Mouse (Mus musculus): Measurements from ENCODE around the gene Mavs.
A peak's percentile ranks its signal among the peaks of the same experiment; 100 is the strongest.

Mavs gene

DNA sequence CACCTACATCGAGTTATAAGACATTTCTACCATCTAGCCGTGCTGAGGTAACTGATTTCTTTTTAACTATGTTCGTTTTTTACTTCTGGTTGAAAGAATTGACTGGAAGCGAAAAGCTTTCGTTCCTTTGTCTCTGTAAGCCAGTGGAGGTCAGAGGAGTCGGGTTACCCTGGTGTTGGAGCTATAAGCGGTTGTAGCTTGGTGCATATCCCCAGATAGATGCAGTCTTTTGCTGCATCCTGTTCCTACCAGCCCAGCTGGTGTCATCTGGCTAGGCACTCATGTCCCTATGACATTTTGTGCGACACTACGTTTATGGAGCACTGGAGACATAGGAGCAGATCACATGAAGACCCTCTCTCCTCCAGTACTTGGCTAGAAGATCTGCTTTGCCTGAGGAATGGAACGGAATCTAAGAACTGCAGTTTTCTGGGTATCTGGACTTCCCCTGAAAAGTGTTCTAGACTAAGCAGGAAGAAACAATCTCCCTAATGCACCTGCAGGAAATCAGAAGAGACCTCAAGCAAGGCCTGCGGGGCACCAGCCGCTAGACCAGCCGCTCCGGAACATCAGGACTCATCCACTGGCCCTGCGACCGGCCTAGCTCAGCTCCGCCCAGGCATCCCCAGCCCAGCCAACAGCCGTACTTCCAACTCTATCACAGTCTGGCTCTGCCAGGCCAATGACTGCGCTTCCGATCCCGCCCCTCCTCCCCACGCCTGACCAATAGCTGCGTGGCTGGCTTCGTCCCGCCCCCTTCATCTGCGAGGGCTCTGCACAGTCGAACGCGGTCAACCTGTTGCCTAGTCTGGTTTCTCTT lies at the start of gene Mavs:
TSS of gene Mavs (plus strand) at position 757 of the 820 bp plus-strand sequence.
- peak; percentile 92 to 98 for DNase-seq (ENCODE audit: low spot score in 2 of 2)

DNA sequence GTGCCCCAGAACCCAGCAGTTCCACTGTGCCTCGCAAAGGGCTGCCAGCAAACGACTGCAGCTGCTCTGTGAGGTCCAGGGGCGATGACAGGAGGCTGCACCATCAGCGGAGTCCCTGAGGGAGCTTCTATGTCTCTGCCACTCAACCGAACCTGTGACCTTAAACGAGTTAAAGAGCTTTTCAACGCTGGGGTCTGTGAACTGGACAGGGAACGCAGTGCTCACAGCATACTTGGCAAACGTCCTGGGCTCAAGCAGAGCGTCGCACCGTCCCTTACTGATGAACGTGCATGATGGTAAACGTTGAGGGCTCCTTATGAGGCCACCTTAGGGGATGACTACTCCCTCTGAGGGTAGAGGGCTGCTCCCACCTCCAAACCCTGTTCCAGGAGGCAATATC lies 47.5 kb upstream of the Mavs start:
- DNase-seq (ENCODE audit: low spot score in 2 of 2), result no peak

DNA sequence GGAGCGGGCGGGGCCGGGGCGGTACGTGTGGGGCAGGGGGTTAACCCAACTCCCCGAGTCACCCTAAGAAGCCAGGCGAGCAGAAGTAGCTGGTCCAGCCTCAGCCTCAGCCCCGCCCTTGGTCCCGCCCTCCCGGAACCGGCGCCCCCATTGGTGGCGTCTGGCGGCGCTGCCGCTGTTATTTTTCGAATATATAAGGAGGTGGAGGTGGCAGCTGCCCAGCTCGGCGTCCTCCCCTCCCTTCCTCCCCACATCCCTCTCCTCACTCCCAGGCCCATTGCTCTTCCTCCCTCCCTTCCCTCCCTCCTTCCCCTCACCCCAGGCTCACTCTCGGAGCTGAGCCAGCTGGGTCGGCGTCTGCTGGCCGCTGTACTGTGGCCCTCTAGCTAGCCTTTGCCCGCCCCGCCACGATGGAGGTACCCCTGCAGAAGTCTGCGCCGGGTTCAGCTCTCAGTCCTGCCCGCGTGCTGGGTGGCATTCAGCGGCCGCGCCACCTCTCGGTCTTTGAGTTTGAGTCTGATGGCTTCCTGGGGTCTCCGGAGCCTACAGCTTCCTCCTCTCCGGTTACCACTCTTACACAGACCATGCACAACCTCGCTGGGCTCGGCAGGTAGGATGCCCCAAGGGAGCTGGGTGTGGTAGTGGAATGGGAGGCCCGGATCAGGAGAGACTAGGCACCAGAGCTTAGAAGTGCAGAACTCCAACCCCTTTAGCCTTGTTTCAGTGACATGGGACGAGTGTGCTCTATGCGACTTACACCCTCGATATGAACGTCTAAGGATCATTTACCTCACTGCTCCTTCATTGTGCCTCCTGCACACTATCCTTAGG lies 46.9 kb upstream of the Mavs start, which contains the start of the genes Cdc25b and Spef1:
TSS of gene Cdc25b (plus strand) at position 179 of the 831 bp plus-strand sequence.
TSS of gene Spef1 (minus strand) at position 512 of the 831 bp plus-strand sequence.
- DNase-seq (ENCODE audit: low spot score in 2 of 2), result peak; percentile 89 to 95

DNA sequence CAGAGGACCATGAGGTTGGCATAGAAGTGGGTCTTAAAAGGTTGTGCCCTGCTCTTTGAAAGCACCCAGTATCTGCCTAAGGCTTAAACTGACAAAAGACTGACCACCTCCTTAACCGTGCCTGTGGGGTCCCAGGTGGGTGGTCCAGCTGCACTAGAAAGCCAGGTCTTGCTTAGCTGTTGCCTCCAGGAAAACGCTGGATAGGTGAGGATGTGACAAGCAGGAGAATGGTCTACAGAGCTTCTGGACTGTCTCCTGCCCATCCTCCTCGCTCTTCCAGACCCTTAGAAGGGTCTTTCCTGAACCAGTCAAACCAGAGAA lies 46.3 kb upstream of the Mavs start:
- DNase-seq (ENCODE audit: low spot score in 2 of 2), result peak in 1 of 2 experiments; percentile 40

DNA sequence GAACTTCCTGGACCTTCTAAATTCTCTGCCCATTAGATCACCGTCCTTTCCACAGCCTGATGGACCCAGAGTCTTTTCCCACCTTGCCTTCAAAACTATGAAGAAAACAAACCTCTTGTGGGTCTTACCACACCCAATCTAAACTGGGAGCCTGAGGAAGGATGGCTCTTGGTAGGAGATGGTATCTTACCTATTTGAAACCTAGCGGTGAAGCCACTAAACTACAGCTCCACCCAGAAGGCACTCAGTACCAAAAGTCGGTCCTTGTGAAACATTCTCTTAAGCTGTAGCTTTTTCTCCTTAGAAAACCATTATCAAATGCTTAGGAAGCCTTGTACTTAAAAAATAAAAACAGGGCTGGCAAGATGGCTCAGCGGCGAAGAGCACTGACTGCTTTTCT lies 45.6 kb upstream of the Mavs start:
- peak in 1 of 2 experiments; percentile 54 for DNase-seq (ENCODE audit: low spot score in 2 of 2)

DNA sequence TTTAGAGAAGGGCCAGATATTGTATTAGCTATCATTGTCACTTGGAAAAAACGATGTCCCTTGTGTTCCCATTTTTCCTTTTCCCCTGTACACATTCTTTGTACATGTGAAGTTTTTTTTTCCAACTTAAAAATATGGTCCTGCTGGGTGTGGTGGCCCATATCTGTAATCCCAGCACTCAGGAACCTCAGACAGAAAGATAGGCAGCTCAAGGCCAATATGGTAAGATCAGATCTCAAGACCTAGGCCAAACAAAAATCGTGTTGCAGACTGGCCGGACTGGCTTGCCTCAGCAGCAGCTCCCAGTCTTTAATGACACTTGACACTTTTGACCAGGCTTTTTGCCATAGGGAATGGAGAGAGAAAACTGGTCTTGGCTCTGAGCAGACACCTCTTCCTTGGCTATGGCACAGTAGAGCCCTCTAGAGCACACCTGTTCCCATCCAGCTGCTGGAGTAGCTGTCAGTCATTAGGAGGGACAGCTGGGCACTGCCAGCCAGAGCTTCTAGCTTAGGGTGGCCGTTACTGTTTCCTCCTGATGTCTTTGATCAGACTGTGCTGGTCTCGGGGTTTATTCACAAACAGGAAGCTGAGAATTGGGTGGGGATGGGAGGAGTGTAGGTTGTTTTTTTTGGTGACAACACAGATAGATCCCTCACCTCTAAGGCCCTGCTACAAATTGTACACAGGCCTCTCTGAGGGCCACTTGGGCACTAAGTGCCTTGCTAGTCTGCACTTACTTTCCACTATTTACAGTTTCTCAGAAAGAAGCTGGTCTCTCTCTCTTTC lies 44.1 kb upstream of the Mavs start:
- peak in 1 of 2 experiments; percentile 38 for DNase-seq (ENCODE audit: low spot score in 2 of 2)

DNA sequence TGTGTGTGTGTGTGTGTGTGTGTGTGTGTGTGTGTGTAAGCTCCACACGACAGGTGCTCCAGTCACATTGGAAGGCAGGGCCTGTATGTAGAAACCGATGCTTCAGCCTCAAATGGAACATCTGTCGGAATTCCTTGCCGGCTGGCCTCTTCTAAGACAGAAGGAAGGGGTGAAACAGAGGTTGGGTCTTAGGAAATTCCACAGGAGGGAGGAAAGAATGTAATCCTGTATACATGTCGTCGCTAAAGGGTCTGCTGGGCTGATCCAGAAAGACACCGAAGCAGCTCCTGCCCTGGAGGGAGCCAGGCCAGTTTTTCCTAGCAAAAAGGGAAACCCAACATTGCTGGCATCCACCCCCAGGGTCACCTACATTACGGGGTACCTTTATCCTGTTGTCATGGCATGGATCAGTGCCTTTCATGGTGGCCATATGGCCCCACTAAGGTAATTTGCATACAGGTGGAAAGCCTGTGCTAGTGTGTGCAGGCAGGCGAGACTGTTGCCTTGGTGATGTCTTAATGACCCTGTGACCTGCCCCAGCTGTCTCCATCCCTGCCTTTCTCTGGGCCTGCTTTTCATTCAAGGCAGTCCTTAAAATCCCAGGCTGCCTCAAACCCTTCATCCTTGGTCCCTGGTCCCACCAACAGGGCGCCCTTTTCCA lies 43.4 kb upstream of the Mavs start:
- DNase-seq (ENCODE audit: low spot score in 2 of 2), result peak in 1 of 2 experiments; percentile 69

DNA sequence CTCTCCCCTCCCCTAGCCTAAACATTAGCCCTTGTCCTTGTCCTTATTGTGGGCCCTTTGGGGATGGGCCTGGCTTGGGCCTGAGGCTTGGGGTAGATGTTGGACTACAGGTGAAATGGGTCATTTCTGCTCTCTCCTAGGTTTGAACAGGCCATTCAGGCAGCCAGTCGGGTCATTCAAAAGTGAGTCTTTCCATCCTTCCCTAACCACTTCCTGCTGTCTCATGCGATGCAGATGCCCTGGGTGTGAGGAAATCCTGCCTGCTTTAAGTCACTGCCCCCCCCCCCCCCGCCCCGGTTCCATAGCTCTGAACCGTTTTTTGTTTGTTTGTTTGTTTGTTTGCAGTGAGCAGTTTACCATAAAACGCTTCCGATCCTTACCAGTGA lies 42.9 kb upstream of the Mavs start:
- DNase-seq (ENCODE audit: low spot score in 2 of 2), result no peak

DNA sequence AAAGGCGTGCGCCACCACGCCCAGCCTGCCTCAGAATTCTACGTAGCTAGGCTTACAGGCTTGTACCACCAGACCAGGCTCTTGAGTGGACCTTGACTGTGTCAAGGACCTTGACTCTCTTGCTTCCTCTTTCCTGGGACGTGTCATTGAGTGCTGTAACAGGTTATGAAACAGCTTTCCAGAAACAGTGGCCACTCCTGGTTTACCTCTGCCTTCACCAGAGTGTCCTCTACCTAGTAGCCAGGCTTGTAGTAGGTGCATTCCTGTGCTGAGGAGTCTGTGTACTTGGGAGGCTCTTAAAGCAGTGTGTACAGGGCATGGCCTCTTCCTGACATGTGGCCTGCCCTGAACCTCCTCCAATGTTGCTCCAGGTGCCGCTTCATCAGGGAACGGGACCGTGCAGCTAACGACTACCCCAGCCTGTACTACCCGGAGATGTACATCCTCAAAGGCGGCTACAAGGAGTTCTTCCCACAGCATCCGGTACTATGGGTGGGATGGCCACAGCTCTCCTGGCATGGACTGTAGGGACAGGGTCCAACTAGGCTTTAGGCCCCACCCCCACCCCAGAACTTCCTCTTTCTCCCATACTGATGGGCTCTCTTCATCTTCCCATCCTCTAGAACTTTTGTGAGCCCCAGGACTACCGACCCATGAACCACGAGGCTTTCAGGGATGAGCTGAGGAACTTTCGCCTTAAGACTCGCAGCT lies 37.1 kb upstream of the Mavs start:
- no peak for DNase-seq (ENCODE audit: low spot score in 2 of 2)

DNA sequence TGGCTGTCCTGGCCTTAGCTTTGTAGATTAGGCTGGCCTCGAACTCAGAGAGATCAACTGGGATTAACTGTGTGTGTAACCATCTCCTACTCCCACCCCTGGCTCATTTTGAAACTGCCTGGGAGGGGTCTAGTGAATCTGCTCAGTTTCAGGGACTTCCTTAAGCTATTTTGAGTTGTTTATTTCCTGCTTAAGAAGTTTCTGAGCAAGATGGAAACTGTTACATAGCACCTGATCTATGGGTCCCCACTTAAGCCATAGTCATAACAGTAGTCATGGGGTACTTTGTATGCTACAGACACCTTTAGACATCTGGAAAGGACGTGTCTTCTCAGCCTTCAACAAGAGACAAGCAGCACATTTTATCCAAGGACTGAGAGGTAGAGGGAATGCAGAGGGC lies 33.2 kb upstream of the Mavs start:
- no peak for DNase-seq (ENCODE audit: low spot score in 2 of 2)

DNA sequence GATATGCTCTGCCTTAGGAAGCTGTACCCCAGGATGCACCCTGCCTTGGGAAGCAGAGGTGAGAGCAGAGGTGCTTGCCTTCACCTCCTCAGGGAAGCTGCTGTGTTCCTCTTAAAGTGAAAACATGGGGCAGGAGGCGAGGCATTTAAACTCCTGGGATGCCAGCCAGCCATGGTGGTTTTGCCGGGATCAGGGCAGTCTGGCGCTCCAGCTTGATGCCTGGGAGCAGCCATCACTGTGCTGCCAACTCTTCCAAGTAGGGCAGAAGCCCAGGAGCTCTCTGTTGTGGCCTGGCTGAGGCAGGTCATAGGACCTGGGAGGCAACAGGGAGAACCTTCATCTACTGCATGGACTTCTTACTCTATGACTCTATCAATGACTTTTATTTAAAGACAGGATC lies 32.6 kb upstream of the Mavs start:
- no peak for DNase-seq (ENCODE audit: low spot score in 2 of 2)

DNA sequence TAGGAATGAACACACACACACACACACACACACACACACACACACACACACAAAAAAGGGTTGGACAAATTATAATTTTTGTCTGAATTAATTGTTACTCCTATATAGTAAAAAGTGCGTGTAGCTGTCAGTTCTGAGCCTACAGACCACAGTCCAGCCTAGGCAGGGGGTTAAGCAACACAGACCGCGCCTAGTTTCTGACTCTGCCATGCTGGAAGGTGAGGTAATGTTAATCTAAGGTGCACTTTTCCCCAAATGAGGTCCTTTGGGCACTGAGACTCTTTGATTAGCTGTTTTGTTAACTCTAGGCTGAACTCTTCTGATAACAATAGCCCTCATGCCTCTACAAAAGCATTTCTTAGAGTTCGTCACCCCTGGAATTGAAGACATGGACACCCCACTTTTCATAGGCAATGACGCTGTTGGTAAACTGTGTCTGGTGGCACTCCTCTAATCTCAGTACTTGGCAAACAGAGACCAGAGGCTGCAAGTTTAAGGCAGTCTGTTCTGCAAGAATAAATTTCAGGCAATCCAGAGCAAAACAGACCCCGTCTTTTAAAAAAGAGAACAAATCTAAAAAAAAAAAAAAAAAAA lies 29.9 kb upstream of the Mavs start:
- no peak for DNase-seq (ENCODE audit: low spot score in 2 of 2)

DNA sequence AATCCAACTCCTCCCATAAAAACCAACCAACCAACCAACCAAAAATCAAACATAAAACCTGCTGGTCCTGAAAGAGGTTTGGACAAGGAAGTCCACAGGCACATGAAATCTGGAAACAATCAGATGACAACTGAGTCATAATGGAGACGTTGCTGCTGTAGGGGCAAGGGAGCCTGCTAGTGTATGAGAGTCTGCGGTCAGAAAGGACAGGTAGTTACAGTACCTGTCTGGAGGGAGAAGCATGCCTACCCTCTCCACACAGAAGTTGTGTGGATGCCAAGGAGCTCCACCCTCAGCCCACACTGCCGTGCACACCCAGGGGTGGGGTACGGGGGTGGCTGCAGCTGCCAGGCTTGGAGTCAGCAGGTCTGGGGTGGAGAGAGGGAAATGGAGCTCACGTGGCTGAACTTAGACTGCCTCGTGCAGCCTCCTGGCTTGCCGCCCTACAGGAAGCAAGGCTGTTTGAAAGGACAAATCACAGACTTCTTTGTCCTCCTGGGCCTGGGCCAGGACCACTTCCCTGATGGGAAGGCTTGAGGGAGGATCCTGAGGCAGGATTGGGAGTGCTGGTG lies 29.4 kb upstream of the Mavs start:
- peak; percentile 52 to 67 for DNase-seq (ENCODE audit: low spot score in 2 of 2)

DNA sequence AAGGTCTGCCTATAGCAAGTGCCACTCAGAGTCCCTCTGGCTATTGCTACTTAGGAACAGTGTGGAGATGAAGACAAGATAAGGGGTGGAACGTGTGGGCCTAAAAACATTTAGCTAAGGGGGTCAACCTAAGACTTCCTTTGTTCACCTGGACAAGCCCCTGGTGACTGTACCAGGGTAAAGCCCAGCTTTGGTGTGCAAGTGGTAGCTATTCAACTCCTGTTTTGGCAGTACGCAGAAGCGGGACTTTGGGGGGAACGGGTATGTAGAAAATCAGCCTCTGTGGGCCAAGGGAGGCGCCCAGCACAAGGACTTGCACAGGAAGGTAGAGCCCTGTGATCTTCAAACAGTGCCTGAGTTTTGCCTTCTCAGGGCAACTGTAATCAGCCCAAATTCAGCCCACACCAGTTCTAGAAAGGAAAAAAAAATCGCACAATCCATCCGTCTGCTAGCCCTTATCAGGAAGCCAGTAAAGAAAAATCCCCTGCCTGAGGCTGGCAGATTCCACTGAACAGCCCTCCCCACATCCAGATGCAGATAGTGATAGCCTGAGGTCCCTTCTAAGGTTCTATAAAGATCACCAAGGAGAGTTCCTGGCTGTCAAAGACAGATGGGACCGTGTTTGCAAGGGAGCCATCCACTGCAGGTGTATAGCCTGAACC lies 28.2 kb upstream of the Mavs start:
- peak; percentile 47 to 65 for DNase-seq (ENCODE audit: low spot score in 2 of 2)

DNA sequence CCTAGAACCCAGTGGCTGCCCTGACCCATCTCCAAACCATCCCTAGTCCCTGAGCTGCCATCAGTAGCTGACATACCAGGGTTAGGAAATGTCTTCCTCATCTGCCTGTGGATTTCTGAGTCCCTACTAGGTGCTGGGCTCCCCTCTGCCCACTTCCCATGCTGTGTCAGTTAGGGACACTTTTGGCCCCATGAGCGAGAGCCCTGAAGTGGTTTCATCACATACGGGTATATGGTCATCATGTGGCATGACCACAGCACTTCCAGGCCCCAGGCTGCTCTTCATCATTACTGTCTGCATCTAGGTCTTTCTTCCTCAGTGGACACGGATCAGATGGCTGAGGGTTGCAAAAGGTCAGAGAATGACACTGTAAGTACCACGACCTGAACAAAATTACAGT lies 27.1 kb upstream of the Mavs start, which contains the start of gene Ap5s1:
TSS of gene Ap5s1 (plus strand) at position 301 of the 400 bp plus-strand sequence.
- DNase-seq (ENCODE audit: low spot score in 2 of 2), result no peak

DNA sequence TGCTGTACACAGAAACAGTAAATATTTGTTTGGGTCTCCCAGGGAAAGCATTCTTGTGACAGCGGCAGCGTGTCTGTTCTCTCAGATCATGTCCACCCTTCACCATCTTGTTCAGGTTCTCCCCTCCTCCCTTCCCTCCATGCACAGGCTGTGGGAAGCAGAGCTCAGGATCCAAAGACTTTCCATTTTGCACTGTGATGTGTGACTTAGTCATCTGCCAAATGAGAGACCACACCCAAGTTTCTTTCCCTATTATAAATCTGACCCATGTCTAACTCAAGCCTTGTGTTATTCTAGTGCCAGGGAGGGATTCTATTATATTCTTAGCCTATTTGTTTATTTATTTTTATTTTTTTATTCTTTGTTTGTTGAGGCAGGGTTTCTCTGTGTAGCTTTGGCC lies 25.5 kb upstream of the Mavs start:
- DNase-seq (ENCODE audit: low spot score in 2 of 2), result no peak

DNA sequence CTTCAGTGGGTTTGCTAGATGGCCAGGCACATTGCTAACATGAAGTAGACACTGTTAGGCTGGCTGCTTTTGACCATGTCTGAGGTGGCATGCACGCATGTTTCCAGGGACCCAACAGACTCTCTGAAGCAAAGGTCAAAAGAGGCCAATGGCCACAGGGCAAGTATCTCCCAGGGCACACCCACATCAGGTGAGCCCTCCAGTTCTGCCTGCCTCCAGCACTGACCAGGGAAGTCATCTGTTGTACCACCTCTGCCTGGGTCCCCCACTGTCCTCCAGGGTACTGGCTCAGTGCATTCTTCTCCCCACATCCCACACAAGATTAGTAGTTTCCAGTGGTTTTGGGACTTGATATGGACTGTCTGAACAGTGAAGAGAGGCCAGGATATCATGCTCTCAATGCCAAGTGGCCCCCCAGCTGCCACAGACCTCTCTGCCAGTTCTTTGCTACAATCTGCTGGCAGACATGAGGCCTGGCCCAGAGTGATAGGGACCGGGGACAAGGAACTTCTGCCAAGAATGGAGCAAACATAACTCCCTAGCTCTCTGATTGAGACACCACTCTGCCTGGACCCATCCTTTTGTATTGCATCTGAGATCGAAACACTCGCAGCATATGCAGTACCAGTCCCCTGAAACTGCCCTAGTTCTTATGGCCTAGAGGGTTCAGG lies 24.6 kb upstream of the Mavs start:
- peak; percentile 59 to 82 for DNase-seq (ENCODE audit: low spot score in 2 of 2)

DNA sequence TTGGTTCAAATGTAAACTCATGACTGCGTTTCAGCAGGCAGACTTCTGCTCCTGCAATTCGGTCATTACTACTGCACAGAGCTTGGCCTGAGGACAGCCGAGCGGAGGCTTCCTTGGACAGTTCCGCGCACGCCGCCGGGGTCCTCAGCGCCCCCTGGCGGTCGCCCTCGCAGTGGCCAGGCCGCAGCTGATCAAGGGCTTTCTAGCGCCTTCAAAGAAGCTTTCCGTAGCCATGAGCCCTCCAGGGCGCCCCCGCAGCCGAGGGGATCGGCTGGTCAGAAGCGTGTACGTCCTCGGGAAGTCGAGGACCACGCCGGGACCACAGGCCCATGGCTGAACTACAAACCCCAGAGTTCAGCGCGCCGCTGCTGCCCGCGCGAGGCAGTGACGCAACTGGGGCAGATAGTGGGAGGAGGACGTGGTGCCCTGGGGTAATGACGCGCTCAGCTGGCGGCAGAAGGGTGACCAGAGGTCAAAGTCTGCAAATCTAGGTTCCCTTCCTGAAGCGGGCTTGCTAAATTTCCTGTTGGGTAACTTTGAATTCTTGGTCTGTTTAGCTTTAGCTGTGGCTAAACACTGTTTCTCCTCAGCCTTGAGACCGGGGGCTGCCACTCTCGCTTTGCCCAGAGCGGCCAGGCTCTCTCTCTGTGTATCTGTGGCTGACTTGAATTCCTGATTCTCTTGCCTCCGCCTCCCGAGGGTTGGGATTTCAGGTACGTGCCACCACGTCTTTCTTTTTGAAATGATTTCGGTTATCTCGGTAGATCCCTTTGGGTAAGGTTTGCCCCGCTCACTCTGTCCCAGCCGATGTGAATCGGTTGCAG lies 23.7 kb upstream of the Mavs start:
- peak; percentile 96 for DNase-seq (ENCODE audit: low spot score in 2 of 2)

All from spleen, postnatal 10 days (tissue).